Mouse (Mus musculus) intestine, postnatal 0 days (tissue): ENCODE measurements around the gene Pofut1. TPM values are rescaled to one million over a fixed set of nuclear protein-coding genes. Genes with fewer than 3 reads are reported as not detected.

Experiments used
- ATAC-seq: fragments of 200-750 bp; cut with Nextera tagmentation; 2 replicates; pipeline ENCODE4 v1.8.0; 2017; ENCODE audit warnings: mild to moderate bottlenecking, moderate TSS enrichment, moderate library complexity
- H3K27ac ChIP-seq: fragments of 300-500 bp; sonication (generic); 2 replicates; pipeline ENCODE4 v1.5.1; 2014; ENCODE audit warnings: mild to moderate bottlenecking, low read depth, low read length, moderate library complexity
- H3K27me3 ChIP-seq: fragments of 300-500 bp; sonication (generic); replicated peaks from 2 replicates; pipeline ENCODE4 v1.6.1; 2014; ENCODE audit warnings: low read length, mixed read lengths; ENCODE audit not compliant: control insufficient read depth, insufficient read depth
- H3K36me3 ChIP-seq: fragments of 300-500 bp; sonication (generic); 2 replicates; pipeline ENCODE4 v1.6.1; 2014; ENCODE audit warnings: mild to moderate bottlenecking, moderate library complexity; ENCODE audit not compliant: control insufficient read depth, insufficient read depth
- H3K4me1 ChIP-seq: fragments of 300-500 bp; sonication (generic); replicated peaks from 2 replicates; pipeline ENCODE4 v1.6.1; 2014; ENCODE audit warnings: antibody characterized with exemption, low read length, mixed read lengths; ENCODE audit not compliant: control insufficient read depth, insufficient read depth
- H3K4me2 ChIP-seq: fragments of 300-500 bp; sonication (generic); replicated peaks from 2 replicates; pipeline ENCODE4 v1.6.1; 2014; ENCODE audit warnings: low read depth, mild to moderate bottlenecking, moderate library complexity
- H3K4me3 ChIP-seq: fragments of 300-500 bp; sonication (generic); 2 replicates; pipeline ENCODE4 v1.5.1; 2014; ENCODE audit warnings: low read depth, low read length
- H3K9ac ChIP-seq: fragments of 300-500 bp; sonication (generic); 2 replicates; pipeline ENCODE4 v1.6.1; 2014; ENCODE audit warnings: mild to moderate bottlenecking, low read depth, low read length
- H3K9me3 ChIP-seq: fragments of 300-500 bp; sonication (generic); 2 replicates; pipeline ENCODE4 v1.6.1; 2016; ENCODE audit warnings: mixed run types; ENCODE audit not compliant: control insufficient read depth
- CTCF ChIP-seq: sonication (generic); IDR thresholded peaks from 2 replicates; pipeline ENCODE4 v1.5.1; 2016; ENCODE audit warnings: low read depth, mild to moderate bottlenecking, control low read depth, antibody characterized with exemption, moderate library complexity
- WGBS: fragments of 180-500 bp; shearing (Covaris S2); extraction: QIAGEN DNeasy Blood & Tissue Kit; methylation state at CpG from one replicate; pipeline ENCODE4 v1.1.7; 2014; 5-methylcytosine and 5-hydroxymethylcytosine counted together
- polyA plus RNA-seq: library from polyadenylated mRNA; unstranded; fragments of >200 nt; fragmentation: Nextera tagmentation; extraction: Ambion mirVana; gene quantifications from 2 replicates; pipeline ENCODE4 v1.2.1, GENCODE M21; 2015

The Pofut1 gene
- polyA plus RNA-seq, 1 experiment from 2014 or later: 7.5 TPM

DNA sequence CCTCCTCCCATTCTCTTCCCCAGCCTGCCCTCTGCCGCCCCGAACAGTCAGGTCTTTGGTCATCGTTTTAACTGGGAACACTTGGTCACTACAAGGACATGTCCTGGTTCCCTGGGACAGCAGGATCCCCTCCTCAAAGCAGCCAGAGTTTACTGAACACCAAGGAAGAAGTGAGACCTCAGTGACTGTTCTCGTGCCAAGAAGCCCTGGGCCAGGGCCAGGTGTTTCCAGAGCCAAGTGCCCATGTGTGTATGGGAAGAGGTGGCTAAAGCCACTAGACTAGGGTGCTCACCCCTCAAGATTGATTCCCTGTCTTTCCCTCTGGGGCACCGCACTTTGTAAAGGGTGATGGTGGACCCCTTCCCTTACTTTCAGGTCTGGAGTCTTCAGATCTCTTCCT, 32.0 kb upstream of the Pofut1 start:
- Histone ChIP-seq H3K4me1 (no peaks in the 10 kb centered on the region), H3K4me3 (no peak overlapping the region), H3K9ac (no peak overlapping the region), H3K9me3 (no peaks in the 10 kb centered on the region), H3K27me3 (no peaks in the 10 kb centered on the region), H3K27ac (no peak overlapping the region), H3K4me2 (no peak overlapping the region), H3K36me3 (peaks cover 57% of the 10 kb centered on the region)
- 74% methylated on average over 5 of the region's 5 CpGs for WGBS
- no peak for TF ChIP-seq CTCF
- ATAC-seq: no peak

GRCm38 (mm10) chr2:153211451-153211850, 29.9 kb upstream of the Pofut1 start:
- TF ChIP-seq CTCF: no peak
- no peak overlapping the region for H3K27ac ChIP-seq
- H3K4me2 ChIP-seq: no peak overlapping the region
- no peaks in the 10 kb centered on the region for H3K9me3 ChIP-seq
- 91% methylated on average over 5 of the region's 5 CpGs for WGBS
- H3K27me3 ChIP-seq: no peaks in the 10 kb centered on the region
- no peaks in the 10 kb centered on the region for H3K4me1 ChIP-seq
- no peak overlapping the region for H3K9ac ChIP-seq
- H3K36me3 ChIP-seq: peaks cover 36% of the 10 kb centered on the region
- H3K4me3 ChIP-seq: no peak overlapping the region
- no peak for ATAC-seq

- Histone ChIP-seq H3K4me1 (0 out of 2 replicates have a peak, but pooled peaks cover 1% of the 10 kb centered on the region), H3K4me3 (no peak overlapping the region), H3K9me3 (no peaks in the 10 kb centered on the region), H3K27me3 (no peaks in the 10 kb centered on the region), H3K4me2 (no peak overlapping the region), H3K36me3 (peaks cover 17% of the 10 kb centered on the region), H3K27ac (no peak overlapping the region), H3K9ac (no peak overlapping the region)
- no peak for ATAC-seq
- TF ChIP-seq CTCF: no peak
- WGBS: 84% methylated on average over 4 of the region's 4 CpGs
Measured at GRCm38 (mm10) chr2:153213351-153213750, 28.0 kb upstream of the Pofut1 start.

DNA sequence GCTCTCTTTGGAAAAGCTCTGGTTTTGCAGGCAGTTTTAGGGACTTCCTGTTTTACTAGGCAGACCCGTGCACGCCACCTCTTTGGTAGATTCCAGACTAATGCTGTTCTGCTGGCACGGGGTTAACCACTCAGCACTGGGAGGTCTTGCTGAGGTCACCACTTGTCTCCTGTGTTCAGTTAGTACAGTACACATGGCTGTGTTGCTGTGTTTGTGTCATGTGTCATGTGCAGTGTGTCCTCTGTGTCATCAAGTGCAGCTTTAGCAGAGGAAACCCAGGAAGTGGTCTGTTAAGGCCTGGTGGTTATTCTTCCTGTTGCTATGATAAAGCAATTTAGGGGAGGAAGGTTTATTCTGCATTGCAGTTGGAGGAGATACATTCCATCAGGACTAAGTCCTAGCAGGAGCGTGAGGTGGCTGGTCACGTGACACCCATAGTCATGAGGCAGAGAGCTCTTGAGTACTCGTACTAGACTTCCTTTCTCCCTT, 26.5 kb upstream of the Pofut1 start:
- no peak for TF ChIP-seq CTCF

GRCm38 (mm10) chr2:153215421-153215820, 25.9 kb upstream of the Pofut1 start:
- no peak overlapping the region for H3K27ac ChIP-seq
- ATAC-seq: no peak
- H3K9ac ChIP-seq: no peak overlapping the region
- H3K36me3 ChIP-seq: no peaks in the 10 kb centered on the region
- H3K4me1 ChIP-seq: 0 out of 2 replicates have a peak, but pooled peaks cover 5% of the 10 kb centered on the region
- WGBS: 81% methylated on average over 4 of the region's 4 CpGs
- no peaks in the 10 kb centered on the region for H3K9me3 ChIP-seq
- no peaks in the 10 kb centered on the region for H3K27me3 ChIP-seq
- TF ChIP-seq CTCF: no peak
- no peak overlapping the region for H3K4me3 ChIP-seq
- no peak overlapping the region for H3K4me2 ChIP-seq

More for the DNA sequence above, 26.5 kb upstream of the Pofut1 start:
- Histone ChIP-seq H3K4me1 (0 out of 2 replicates have a peak, but pooled peaks cover 5% of the 10 kb centered on the region), H3K9ac (no peak overlapping the region), H3K36me3 (peaks cover 2% of the 10 kb centered on the region; the same call in 1 of the 2 replicates), H3K9me3 (no peaks in the 10 kb centered on the region), H3K4me3 (no peak overlapping the region), H3K27me3 (no peaks in the 10 kb centered on the region), H3K27ac (peak overlapping the region; percentile 9; the same call in 1 of the 2 replicates), H3K4me2 (no peak overlapping the region)
- peak; percentile 20; the same call in 1 of the 2 replicates for ATAC-seq
- 51% methylated on average over 6 of the region's 6 CpGs for WGBS

DNA sequence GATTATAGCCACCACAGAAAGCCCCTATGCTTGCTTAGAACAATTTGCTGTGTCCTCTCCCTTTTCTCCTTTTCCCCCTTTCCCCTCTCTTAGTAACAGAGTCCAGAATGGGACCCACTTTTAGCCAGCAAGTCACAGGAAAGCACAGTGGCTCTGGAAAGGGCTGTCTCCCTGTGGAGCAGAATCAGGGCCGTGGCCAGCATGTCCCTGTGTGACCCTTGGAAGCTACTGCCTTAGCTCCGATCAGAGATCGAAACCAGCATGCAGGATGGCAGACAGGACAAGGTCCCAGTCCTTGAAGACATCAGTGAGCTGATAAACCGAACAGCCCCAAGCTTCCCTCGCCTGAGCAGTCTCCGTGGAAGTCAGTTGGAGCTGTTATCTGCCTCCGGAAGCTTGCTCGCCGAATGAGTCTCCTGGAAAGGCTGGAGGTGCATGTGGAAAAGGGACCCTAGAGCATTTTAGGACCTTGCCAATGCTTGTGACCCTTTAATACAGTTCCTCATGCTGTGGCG, 23.4 kb upstream of the Pofut1 start:
- WGBS: 41% methylated on average over 10 of the region's 10 CpGs
- Histone ChIP-seq H3K27me3 (no peaks in the 10 kb centered on the region), H3K4me2 (no peak overlapping the region), H3K36me3 (no peaks in the 10 kb centered on the region), H3K9me3 (no peaks in the 10 kb centered on the region), H3K4me3 (no peak overlapping the region), H3K4me1 (0 out of 2 replicates have a peak, but pooled peaks cover 5% of the 10 kb centered on the region), H3K9ac (no peak overlapping the region), H3K27ac (peak overlapping the region; percentile 91)
- TF ChIP-seq CTCF: no peak
- ATAC-seq: peak; percentile 47

DNA sequence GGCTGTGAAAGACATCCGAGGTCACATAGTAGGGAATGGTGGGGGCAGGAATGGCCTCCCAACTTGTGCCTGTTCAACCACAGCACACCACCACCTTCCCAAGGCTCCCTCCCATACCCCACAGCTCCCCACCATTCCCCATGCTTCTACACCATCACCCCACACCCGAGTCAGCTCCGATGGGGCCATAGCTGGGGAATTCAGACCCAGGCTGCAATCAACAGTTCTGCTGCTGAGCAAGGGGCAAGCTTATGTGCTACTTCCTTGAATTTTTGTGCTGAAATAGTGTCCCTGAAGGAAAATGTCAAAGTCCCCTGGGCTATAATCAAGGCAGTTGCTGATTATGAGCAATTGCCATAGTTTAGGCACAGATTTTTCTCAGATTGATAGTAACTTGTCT, 22.8 kb upstream of the Pofut1 start:
- H3K9ac ChIP-seq: no peak overlapping the region
- H3K27me3 ChIP-seq: no peaks in the 10 kb centered on the region
- no peaks in the 10 kb centered on the region for H3K9me3 ChIP-seq
- ATAC-seq: peak; percentile 81
- H3K36me3 ChIP-seq: no peaks in the 10 kb centered on the region
- H3K27ac ChIP-seq: peak overlapping the region; percentile 91
- H3K4me2 ChIP-seq: no peak overlapping the region
- no peak for TF ChIP-seq CTCF
- 0 out of 2 replicates have a peak, but pooled peaks cover 5% of the 10 kb centered on the region for H3K4me1 ChIP-seq
- 26% methylated on average over 3 of the region's 3 CpGs for WGBS
- no peak overlapping the region for H3K4me3 ChIP-seq
